Mouse (Mus musculus) MEL (cell line): ENCODE measurements around the gene Gas7. TPM values are rescaled to one million over a fixed set of nuclear protein-coding genes. Genes with fewer than 3 reads are reported as not detected.

Experiments
- DNase-seq: peaks from one replicate; pipeline ENCODE4 v3.0.0; 2011; ENCODE audit warnings: low read depth, low spot score
- H3K27ac ChIP-seq: 2 replicates; pipeline ENCODE4 v1.5.1; 2012; ENCODE audit warnings: low read depth, mild to moderate bottlenecking, control low read depth, low read length, moderate library complexity; ENCODE audit not compliant: control insufficient read depth
- H3K27me3 ChIP-seq, 2 experiments: fragments of 150-350 bp in 1 of 2; sonication (generic) in 1 of 2; 2 replicates each; pipeline ENCODE4 v1.6.1; 2012; ENCODE audit warnings: low read length in 2 of 2, mild to moderate bottlenecking in 2 of 2, improper control_type of control experiment in 1 of 2, moderate library complexity in 1 of 2; ENCODE audit not compliant: insufficient read depth in 2 of 2, control insufficient read depth in 1 of 2
- H3K36me3 ChIP-seq, 2 experiments: 2 replicates each; pipeline ENCODE4 v1.6.1; 2012 to 2014; ENCODE audit warnings: low read length in 2 of 2, improper control_type of control experiment in 1 of 2, inconsistent platforms in 1 of 2, mild to moderate bottlenecking in 1 of 2; ENCODE audit not compliant: insufficient read depth in 2 of 2, control insufficient read depth in 1 of 2
- H3K4me1 ChIP-seq, 2 experiments: fragments of 150-350 bp in 1 of 2; sonication (generic) in 1 of 2; 2 replicates each; pipeline ENCODE4 v1.6.1; 2012; ENCODE audit warnings: low read length in 2 of 2, improper control_type of control experiment in 1 of 2, mild to moderate bottlenecking in 1 of 2; ENCODE audit not compliant: insufficient read depth in 2 of 2, control insufficient read depth in 1 of 2
- H3K4me3 ChIP-seq, 2 experiments: fragments of 150-350 bp in 1 of 2; sonication (generic) in 1 of 2; 2 replicates each; pipeline ENCODE4 v1.5.1; 2012; ENCODE audit warnings: low read depth in 2 of 2, low read length in 2 of 2, mild to moderate bottlenecking in 2 of 2, moderate library complexity in 2 of 2, control low read depth in 1 of 2, improper control_type of control experiment in 1 of 2; ENCODE audit not compliant: control insufficient read depth in 1 of 2, insufficient read depth in 1 of 2
- H3K79me2 ChIP-seq: 2 replicates; pipeline ENCODE4 v1.6.1; 2012; ENCODE audit warnings: mild to moderate bottlenecking, low read length, moderate library complexity; ENCODE audit not compliant: control insufficient read depth, poor library complexity, insufficient read depth
- H3K9ac ChIP-seq: 2 replicates; pipeline ENCODE4 v1.6.1; 2012; ENCODE audit warnings: low read depth, mild to moderate bottlenecking, control low read depth, low read length, moderate library complexity; ENCODE audit not compliant: control insufficient read depth, poor library complexity, severe bottlenecking
- H3K9me3 ChIP-seq: fragments of 150-350 bp; sonication (generic); replicated peaks from 2 replicates; pipeline ENCODE4 v1.6.1; 2012; ENCODE audit warnings: mild to moderate bottlenecking, low read length, improper control_type of control experiment, moderate library complexity; ENCODE audit not compliant: insufficient read depth
- CHD1 ChIP-seq: IDR thresholded peaks from 2 replicates; pipeline ENCODE4 v1.6.1; 2012; ENCODE audit warnings: low read depth, mild to moderate bottlenecking, inconsistent platforms, low read length, improper control_type of control experiment
- CHD2 ChIP-seq: IDR thresholded peaks from 2 replicates; pipeline ENCODE4 v1.6.1; 2011; ENCODE audit warnings: low read length, improper control_type of control experiment
- EP300 ChIP-seq, 2 experiments: IDR thresholded peaks; 2 replicates each; pipeline ENCODE4 v1.6.1; 2011; ENCODE audit warnings: improper control_type of control experiment in 2 of 2, low read length in 2 of 2, low read depth in 1 of 2, mild to moderate bottlenecking in 1 of 2
- HCFC1 ChIP-seq: IDR thresholded peaks from 2 replicates; pipeline ENCODE4 v1.6.1; 2012; ENCODE audit warnings: low read depth, mild to moderate bottlenecking, inconsistent platforms, low read length, improper control_type of control experiment, moderate library complexity
- MAX ChIP-seq: IDR thresholded peaks from 2 replicates; pipeline ENCODE4 v1.6.1; 2011; ENCODE audit warnings: low read length, improper control_type of control experiment
- MEF2A ChIP-seq: IDR thresholded peaks from 2 replicates; pipeline ENCODE4 v1.6.1; 2014; ENCODE audit warnings: low read depth, mild to moderate bottlenecking, inconsistent platforms, low read length, improper control_type of control experiment; ENCODE audit not compliant: poor library complexity, insufficient replicate concordance, severe bottlenecking; ENCODE audit errors: extremely low read depth
- MYB ChIP-seq: IDR thresholded peaks from 2 replicates; pipeline ENCODE4 v1.6.1; 2011; ENCODE audit warnings: mild to moderate bottlenecking, low read depth, low read length, improper control_type of control experiment
- NELFE ChIP-seq: IDR thresholded peaks from 2 replicates; pipeline ENCODE4 v1.6.1; 2011; ENCODE audit warnings: low read depth, low read length, improper control_type of control experiment
- POLR2AphosphoS2 ChIP-seq: IDR thresholded peaks from 2 replicates; pipeline ENCODE4 v1.6.1; 2011; ENCODE audit warnings: low read length, improper control_type of control experiment
- POLR2AphosphoS5 ChIP-seq: IDR thresholded peaks from 2 replicates; pipeline ENCODE4 v1.6.1; 2012; ENCODE audit warnings: low read depth, borderline replicate concordance, mild to moderate bottlenecking, inconsistent platforms, low read length, moderate library complexity, mixed read lengths
- RAD21 ChIP-seq: IDR thresholded peaks from 2 replicates; pipeline ENCODE4 v1.6.1; 2011; ENCODE audit warnings: mild to moderate bottlenecking, low read depth, low read length, improper control_type of control experiment
- RCOR1 ChIP-seq: IDR thresholded peaks from 2 replicates; pipeline ENCODE4 v1.6.1; 2012; ENCODE audit warnings: low read depth, mild to moderate bottlenecking, inconsistent platforms, low read length, improper control_type of control experiment
- TCF12 ChIP-seq: IDR thresholded peaks from 2 replicates; pipeline ENCODE4 v1.6.1; 2014; ENCODE audit warnings: low read depth, mild to moderate bottlenecking, inconsistent platforms, low read length, improper control_type of control experiment, moderate library complexity
- ZC3H11A ChIP-seq: IDR thresholded peaks from 2 replicates; pipeline ENCODE4 v1.6.1; 2012; ENCODE audit warnings: low read depth, mild to moderate bottlenecking, inconsistent platforms, low read length, improper control_type of control experiment
- ZMIZ1 ChIP-seq: IDR thresholded peaks from 2 replicates; pipeline ENCODE4 v1.6.1; 2012; ENCODE audit warnings: low read depth, mild to moderate bottlenecking, inconsistent platforms, low read length, improper control_type of control experiment, moderate library complexity
- ZNF384 ChIP-seq: IDR thresholded peaks from 2 replicates; pipeline ENCODE4 v1.6.1; 2012; ENCODE audit warnings: low read depth, mild to moderate bottlenecking, inconsistent platforms, low read length, improper control_type of control experiment
- polyA plus RNA-seq, 2 experiments: library from polyadenylated mRNA; stranded (reverse) in 1 of 2; unstranded in 1 of 2; fragments of >175 nt in 1 of 2; fragments of >200 nt in 1 of 2; gene quantifications; 2 replicates each; pipeline versions ENCODE4 v1.2.1 to v1.2.4; 2012; ENCODE audit warnings: low replicate concordance in 2 of 2, low read depth in 1 of 2; ENCODE audit not compliant: insufficient read length in 2 of 2, insufficient read depth in 1 of 2, missing spikeins in 1 of 2
- total RNA-seq: library from RNA; depleted of rRNA; stranded (reverse); fragments of 300-350 nt; gene quantifications from 2 replicates; pipeline ENCODE4 v1.2.3, GENCODE M21; 2012

The Gas7 gene
- total and polyA plus RNA-seq, 3 experiments: 0.04 TPM; not detected in 2

- DNase-seq: no peak
- Histone ChIP-seq H3K27ac (no peak overlapping the region), H3K4me1 (no peaks in the 10 kb centered on the region), H3K36me3 (no peaks in the 10 kb centered on the region), H3K9ac (no peak overlapping the region), H3K4me3 (no peak overlapping the region), H3K9me3 (no peaks in the 10 kb centered on the region)
- TF ChIP-seq CHD1: no peak
- TF ChIP-seq, all 39 proteins: peak for 0
- no peaks in the 10 kb centered on the region for H3K79me2 ChIP-seq
- H3K27me3 ChIP-seq: no peaks in the 10 kb centered on the region
Observed at GRCm38 (mm10) chr11:67546582-67546981, 91.3 kb downstream of the Gas7 start.

- H3K27me3 ChIP-seq: no peaks in the 10 kb centered on the region
- H3K9me3 ChIP-seq: no peaks in the 10 kb centered on the region
- no peak overlapping the region for H3K27ac ChIP-seq
- H3K4me3 ChIP-seq: no peak overlapping the region
- no peaks in the 10 kb centered on the region for H3K79me2 ChIP-seq
- H3K4me1 ChIP-seq: no peaks in the 10 kb centered on the region
- no peaks in the 10 kb centered on the region for H3K36me3 ChIP-seq
- H3K9ac ChIP-seq: no peak overlapping the region
- TF ChIP-seq POLR2AphosphoS5 (no peak), ZMIZ1 (no peak), MAX (no peak), MEF2A (no peak), HCFC1 (no peak), TCF12 (no peak), RCOR1 (no peak), EP300 (IDR thresholded peaks at IDR 0.05; ENCODE audit: low read depth in 1 of 2, low read length in 2 of 2) (no peak), MYB (no peak), CHD2 (no peak), ZNF384 (no peak), POLR2AphosphoS2 (no peak), ZC3H11A (no peak), RAD21 (no peak), NELFE (no peak)
- TF ChIP-seq, all 39 proteins: peak for 0
- no peak for DNase-seq
Observed at GRCm38 (mm10) chr11:67549306-67549705, 94.1 kb downstream of the Gas7 start.
